Mouse (Mus musculus) heart, adult 2 months (tissue): ENCODE measurements around the gene Gm20388.

ENCODE experiments used
- CTCF ChIP-seq: fragments of 200-600 bp; IDR thresholded peaks from 2 replicates; pipeline ENCODE4 v1.8.1; 2022; ENCODE audit warnings: antibody characterized with exemption, mild to moderate bottlenecking, moderate library complexity
- EP300 ChIP-seq: fragments of 200-500 bp; IDR thresholded peaks from 2 replicates; pipeline ENCODE4 v1.6.1; 2011; ENCODE audit warnings: low read depth, low read length, control low read depth; ENCODE audit not compliant: insufficient read depth
- POLR2A ChIP-seq: fragments of 200-500 bp; IDR thresholded peaks from 2 replicates; pipeline ENCODE4 v1.6.1; 2011; ENCODE audit warnings: mild to moderate bottlenecking, low read depth, low read length, control low read depth; ENCODE audit not compliant: insufficient read depth

GRCm38 (mm10) chr8:121809524-121810155 lies 1899.0 kb downstream of the Gm20388 start:
- TF ChIP-seq EP300 (no peak), CTCF (no peak), POLR2A (no peak)
